Mouse (Mus musculus) CH12.LX (cell line): ENCODE measurements around the gene Mdh1.

Source experiments
- CTCF ChIP-seq, 2 experiments: IDR thresholded peaks in 1 of 2; conservative IDR thresholded peaks in 1 of 2; 2 replicates each; pipeline ENCODE4 v1.5.1; 2011 to 2012; ENCODE audit warnings: low read depth in 2 of 2, low read length in 2 of 2, improper control_type of control experiment in 1 of 2, inconsistent platforms in 1 of 2, mild to moderate bottlenecking in 1 of 2, moderate library complexity in 1 of 2
- EP300 ChIP-seq: IDR thresholded peaks from 2 replicates; pipeline ENCODE4 v1.6.1; 2011; ENCODE audit warnings: low read length, improper control_type of control experiment
- UBTF ChIP-seq: IDR thresholded peaks from 2 replicates; pipeline ENCODE4 v1.6.1; 2012; ENCODE audit warnings: low read depth, mild to moderate bottlenecking, inconsistent platforms, low read length, improper control_type of control experiment, moderate library complexity
- USF1 ChIP-seq: IDR thresholded peaks from 2 replicates; pipeline ENCODE4 v1.6.1; 2014; ENCODE audit warnings: low read depth, mild to moderate bottlenecking, inconsistent platforms, low read length, improper control_type of control experiment

DNA sequence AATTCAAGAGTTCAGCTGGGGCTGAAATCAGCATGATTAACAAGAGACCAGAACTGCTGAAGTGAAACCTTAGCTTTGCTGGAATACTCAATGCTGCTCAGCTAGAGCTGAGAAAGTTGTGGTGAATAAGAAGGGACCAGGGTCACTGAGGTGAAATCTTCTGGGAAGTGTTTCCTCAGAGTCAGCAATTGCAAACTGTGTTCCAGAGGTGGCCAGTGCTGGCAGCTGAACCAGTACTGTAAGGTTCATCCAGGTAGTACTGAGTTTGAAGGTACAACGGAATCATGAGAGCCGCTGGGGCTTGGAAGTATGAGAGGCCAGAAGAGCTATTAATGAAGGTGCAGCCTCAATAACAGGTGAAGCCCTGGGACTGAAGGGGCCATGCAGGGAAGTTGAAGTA, 31.5 kb downstream of the Mdh1 start:
- TF ChIP-seq CTCF (conservative IDR thresholded peaks at IDR 0.05 in 1 of 2, IDR thresholded peaks at IDR 0.05 in 1 of 2; ENCODE audit: low read depth in 2 of 2, low read length in 2 of 2) (no peak), UBTF (no peak), EP300 (no peak), USF1 (no peak)
